Mouse (Mus musculus) brain, embryonic 18.5 days (tissue): Measurements from ENCODE around the gene Sirt1.
"Not testable (repeated sequence)": the region's sequence is repeated elsewhere in the genome, so short reads cannot be mapped to it uniquely, and the experiment has no call there.

Experiments used
- DNase-seq: peaks from one replicate; pipeline ENCODE4 v3.0.0-alpha.2; 2012; ENCODE audit warnings: low read depth, low spot score

The Sirt1 gene

GRCm38 (mm10) chr10:63381498-63382280 lies at the start of gene Sirt1:
TSS of gene Sirt1 (minus strand) at chr10:63381704.
- no peak for DNase-seq

- peak; percentile 90 for DNase-seq
Measured at GRCm38 (mm10) chr10:63429785-63430305, 48.3 kb upstream of the Sirt1 start, which contains the start of gene Ctnna3. TSS of gene Ctnna3 (plus strand) at chr10:63430098.

DNA sequence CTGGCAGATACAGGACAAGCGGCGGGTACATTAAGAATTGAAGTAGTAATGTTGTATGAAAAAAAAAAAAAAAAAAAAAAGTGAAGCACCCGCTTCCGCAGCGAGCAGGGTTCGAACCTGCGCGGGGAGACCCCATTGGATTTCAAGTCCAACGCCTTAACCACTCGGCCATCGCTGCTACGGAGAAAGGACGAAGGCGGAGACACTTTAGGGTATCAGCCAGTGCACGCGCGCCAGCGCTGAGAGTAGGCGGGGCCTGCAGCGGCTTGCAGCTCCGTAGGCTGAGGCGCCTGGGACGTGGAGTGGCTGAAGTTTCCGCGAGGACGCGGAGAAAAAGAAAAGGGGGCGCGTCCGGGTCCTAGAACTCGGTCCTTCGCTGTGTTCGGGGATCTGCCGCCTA lies 47.9 kb upstream of the Sirt1 start:
- peak; percentile 94 for DNase-seq

- no peak for DNase-seq
Measured at GRCm38 (mm10) chr10:63429023-63429340, 47.5 kb upstream of the Sirt1 start.

- DNase-seq: no peak
Measured at GRCm38 (mm10) chr10:63428243-63429022, 46.9 kb upstream of the Sirt1 start.

GRCm38 (mm10) chr10:63427146-63427545 lies 45.6 kb upstream of the Sirt1 start:
- DNase-seq: no peak

DNA sequence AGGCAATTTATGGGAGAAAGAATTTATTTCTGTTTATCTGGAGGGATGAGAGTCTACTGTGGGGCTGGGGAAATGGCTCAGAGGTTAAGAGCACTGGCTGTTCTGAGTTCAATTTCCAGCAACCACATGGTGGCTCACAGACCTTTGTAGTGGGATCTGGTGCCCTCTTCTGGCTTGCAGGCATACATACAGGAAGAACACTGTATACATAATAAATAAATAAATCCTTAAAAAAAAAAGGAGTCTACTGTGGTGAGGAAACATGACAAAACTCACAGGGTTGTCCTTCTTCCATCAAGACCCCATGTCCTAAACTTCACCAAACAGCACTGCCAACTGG lies 42.9 kb upstream of the Sirt1 start:
- DNase-seq: no peak

DNA sequence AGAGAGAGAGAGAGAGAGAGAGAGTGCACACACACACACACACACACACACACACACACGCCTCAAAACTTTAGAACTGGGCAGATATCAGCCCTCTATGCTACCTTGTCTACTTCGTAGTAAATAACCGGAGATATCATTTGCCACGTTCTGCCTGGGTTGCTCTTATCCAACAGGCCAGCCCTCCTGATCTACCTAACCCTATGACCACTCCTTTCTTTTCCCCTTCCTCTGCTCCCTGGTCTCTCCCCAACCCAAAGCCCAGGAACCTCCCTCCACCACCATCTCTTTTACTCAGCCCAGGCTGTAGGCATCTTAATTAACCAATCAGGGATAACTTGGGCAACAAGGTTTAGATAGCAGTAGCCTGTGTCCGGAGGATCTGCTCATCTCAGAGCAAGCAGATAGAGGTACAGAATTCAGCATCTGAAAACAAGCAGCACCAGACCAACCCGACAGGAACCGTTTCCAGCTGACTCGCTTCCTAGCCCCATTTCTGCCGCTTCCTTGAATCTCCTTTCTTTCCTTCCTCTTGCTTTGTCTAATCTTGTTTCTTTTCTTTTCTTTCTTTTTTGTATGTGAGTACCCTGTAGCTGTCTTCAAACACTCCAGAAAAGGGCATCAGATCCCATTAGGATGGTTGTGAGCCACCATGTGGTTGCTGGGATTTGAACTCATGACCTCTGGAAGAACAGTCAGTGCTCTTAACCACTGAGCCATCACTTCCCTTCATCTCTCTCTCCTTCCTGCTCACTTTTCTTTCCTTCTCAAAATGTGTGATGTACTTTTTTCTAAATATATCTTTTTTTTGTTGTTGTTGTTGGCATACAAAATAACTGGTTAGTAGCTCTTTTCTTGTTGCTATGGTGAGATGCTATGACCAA lies 42.3 kb upstream of the Sirt1 start:
- no peak for DNase-seq

DNA sequence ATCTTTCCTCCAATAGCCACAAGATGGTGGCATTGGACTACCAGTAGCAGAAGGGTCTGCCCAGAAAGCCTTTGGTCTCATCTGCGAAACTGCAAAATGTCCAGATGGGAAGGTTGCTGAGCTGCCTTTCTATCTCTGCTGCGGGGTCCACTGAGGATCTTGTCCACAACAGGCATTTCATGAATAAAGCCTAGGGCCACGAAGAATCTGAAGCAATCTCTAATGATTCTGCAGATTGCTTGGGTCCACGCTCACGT lies 41.2 kb upstream of the Sirt1 start:
- no peak for DNase-seq

DNA sequence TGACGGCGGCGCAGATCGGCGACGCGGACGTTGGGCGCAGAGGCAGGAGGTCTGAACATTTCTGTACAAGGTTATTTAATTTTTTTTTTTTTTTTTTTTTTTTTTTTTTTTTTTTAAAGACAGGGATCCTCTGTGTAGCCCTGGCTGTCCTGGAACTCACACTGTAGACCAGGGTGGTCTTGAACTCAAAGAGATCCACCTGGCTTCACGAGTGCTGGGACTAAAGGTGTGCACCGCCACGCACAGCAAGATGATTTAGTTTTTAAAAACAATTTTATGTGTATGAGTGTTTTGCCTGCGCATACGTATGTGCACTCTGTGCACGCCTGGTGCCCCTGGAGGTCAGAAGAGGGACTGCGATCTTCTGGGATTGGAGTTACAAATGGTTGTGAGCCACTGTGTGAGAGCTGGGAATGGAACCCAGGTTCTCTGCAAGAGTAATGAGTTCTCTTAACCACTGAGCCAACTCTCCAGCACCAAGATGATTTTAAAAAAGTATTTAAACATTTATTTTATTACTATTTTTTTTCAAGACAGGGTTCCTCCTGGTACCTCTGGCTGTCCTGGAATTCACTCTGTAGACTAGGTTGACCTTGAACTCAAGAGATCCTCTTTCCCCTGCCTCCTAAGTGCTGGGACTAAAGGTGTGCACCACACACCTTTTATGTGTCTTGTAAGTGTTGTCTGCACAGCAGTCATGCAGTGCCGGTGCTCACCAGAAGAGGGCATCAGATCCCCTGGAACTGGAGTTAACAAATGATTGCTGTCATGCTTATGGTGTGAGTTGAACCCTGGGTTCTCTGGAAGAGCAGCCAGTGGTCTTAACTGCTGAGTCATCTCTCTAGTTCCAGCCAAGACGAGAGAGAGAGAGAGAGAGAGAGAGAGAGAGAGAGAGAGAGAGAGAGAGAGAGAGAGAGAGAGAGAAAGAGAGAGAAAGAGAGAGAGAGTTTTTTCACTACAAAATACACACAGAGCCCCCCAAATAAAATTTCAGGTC lies 40.5 kb upstream of the Sirt1 start, which contains the start of gene Gm7075:
Gene Gm7075 (minus strand): TSS at position 51 of the 997 bp plus-strand sequence.
- no peak for DNase-seq

DNA sequence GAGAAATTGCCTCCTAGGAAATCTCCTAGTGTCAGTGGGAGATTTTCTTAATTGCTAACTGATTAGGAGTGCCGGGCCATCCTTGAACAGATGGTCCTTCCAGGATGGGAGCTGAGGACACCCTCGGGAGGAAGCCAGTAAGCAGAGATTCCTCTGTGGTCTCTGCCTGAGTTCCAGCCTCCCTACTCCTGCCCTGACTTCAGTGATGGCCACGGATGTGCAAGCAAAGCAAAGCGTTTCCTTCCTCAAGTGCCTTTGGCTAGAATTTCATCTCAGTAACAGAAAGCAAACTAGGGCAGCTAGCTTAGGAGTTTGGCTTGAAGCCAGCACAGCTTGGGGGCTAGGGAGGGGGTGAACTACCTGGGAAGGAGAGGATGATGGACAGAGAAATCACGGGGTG lies 35.6 kb upstream of the Sirt1 start:
- no peak for DNase-seq

GRCm38 (mm10) chr10:63415850-63416249 lies 34.3 kb upstream of the Sirt1 start:
- no peak for DNase-seq

DNA sequence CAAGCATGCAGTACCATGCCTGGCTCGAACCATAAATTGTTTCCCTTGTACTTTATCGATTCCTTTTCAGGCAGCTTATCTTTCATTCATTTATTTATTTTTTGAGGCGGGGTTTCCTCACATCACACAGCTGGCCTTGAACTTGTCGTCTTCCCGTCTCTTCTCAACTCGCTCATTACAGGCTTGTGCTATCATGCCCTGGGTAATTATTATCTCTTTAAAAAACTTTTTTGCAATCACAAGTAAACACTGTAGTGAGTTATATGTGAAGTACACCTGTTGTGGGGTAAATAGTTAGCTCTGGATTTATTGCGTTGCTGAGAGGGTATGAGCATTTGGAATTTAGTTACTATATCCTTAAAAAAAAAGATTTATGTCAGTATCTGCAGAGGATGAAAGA lies 33.8 kb upstream of the Sirt1 start:
- no peak for DNase-seq

DNA sequence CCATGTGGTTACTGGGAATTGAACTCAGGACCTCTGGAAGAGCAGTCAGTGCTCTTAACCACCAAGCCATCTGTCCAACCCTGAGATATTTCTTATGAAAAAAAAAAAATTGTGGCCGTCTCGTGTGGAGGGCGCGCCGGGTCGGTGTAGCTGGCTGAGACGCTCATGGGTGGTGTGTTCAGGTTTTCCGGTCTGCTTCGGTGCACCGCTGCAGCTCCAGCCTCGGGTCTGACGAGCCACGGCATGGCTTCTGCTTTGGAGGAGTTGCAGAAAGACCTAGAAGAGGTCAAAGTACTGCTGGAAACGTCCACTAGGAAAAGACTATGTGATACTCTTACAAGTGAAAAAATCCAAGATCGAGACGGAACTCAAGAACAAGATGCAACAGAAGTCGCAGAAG lies 31.3 kb upstream of the Sirt1 start:
- DNase-seq: no peak

DNA sequence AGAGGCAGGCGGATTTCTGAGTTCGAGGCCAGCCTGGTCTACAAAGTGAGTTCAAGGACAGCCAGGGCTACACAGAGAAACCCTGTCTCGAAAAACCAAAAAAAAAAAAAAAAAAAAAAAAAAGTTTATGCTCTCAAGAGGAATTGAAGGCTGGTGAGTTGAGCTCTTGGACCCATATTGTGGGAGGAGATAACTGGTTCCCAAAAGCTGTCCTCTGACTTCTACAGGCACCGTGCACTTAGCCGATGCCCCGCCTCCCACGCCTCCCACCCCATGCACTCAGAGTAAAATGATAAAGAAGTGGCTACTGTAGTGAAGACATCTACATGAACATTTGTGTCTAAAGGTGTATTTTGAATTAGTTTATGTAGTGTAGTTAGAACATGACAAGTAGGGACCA lies 30.2 kb upstream of the Sirt1 start:
- not testable (repeated sequence) for DNase-seq

DNA sequence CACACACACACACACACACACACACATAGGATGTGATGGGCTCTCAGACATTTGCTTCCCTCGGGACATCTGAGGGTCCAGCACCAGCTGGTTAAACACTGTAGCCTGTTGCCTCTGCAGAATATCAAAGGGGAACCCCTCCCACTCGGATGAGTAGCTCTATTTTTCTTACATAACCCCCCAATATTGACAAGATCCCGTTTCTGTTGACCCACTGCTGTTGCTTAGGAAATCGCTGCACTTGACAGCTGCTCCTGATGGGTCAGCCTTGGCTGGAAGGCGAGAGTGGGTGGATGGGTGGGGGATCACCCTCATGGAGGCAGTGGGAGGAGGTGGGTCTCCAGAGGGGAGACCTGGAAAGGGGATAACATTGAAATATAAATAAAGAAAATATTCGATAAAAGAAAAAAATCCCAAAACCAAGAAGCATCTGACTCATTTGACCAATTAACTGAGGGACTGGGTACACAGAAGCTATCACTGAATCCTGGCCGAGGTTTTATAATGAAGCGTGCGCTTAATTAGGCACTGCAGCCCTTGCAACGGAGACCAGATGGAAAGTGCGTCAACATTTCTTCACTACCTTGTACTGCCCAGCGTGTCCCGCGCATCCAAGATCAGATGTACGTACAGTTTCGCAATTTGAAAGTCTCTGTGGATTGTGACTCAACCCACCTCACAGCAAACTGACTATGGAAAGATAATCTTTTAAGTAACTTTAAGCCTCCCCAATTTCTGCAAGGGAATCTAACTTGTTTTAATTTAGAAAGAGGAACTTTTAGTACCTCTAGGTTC lies 28.9 kb upstream of the Sirt1 start:
- DNase-seq: no peak

GRCm38 (mm10) chr10:63403636-63404035 lies 22.1 kb upstream of the Sirt1 start:
- no peak for DNase-seq

GRCm38 (mm10) chr10:63402731-63403504 lies 21.4 kb upstream of the Sirt1 start:
- DNase-seq: no peak

GRCm38 (mm10) chr10:63396963-63397362 lies 15.5 kb upstream of the Sirt1 start:
- DNase-seq: no peak
